In genomic region chr6:23491804-23492203, GRCm38 (mm10) we compare ENCODE assay signal across 8 mouse cellular contexts.
DNase-seq lines count a peak whose midpoint lies in the region; ATAC-seq and TF ChIP-seq lines count a peak whose summit lies in the region.

No protein-coding gene starts in this region.

- H3K36me3 ChIP-seq in limb, embryonic 15.5 days: no peaks in the 10 kb centered on the region
- H3K36me3 ChIP-seq in stomach, postnatal 0 days (ENCODE audit: control insufficient read depth, insufficient read depth, low read length): no peaks in the 10 kb centered on the region

- WGBS in limb, embryonic 15.5 days: 42% methylated on average over 7 of the region's 7 CpGs
- 26% methylated on average over 7 of the region's 7 CpGs for WGBS in stomach, postnatal 0 days

- H3K4me2 ChIP-seq in limb, embryonic 15.5 days: no peak overlapping the region
- no peak overlapping the region for H3K4me2 ChIP-seq in stomach, postnatal 0 days (replicated peaks; ENCODE audit: low read depth)

- no peak for TF ChIP-seq EP300 in stomach, postnatal 0 days (optimal IDR thresholded peaks at IDR 0.05)

- H3K4me1 ChIP-seq in limb, embryonic 15.5 days: no peaks in the 10 kb centered on the region
- no peaks in the 10 kb centered on the region for H3K4me1 ChIP-seq in stomach, postnatal 0 days (replicated peaks; ENCODE audit: control insufficient read depth, insufficient read depth)

- no peaks in the 10 kb centered on the region for H3K27me3 ChIP-seq in limb, embryonic 15.5 days
- no peaks in the 10 kb centered on the region for H3K27me3 ChIP-seq in stomach, postnatal 0 days (ENCODE audit: control insufficient read depth, insufficient read depth, low read length)

- no peak overlapping the region for H3K4me3 ChIP-seq in limb, embryonic 15.5 days
- no peak overlapping the region for H3K4me3 ChIP-seq in stomach, postnatal 0 days (ENCODE audit: low read depth, low read length)

- intact Hi-C loops in left cerebral cortex, postnatal 36 days (cut with DNase I): loop anchor here (10.0 kb wide), 4 partner anchors 393 to 1023 kb away; partner anchors contain the start of gene Iqub

- H3K9ac ChIP-seq in limb, embryonic 15.5 days: no peak overlapping the region
- H3K9ac ChIP-seq in stomach, postnatal 0 days (ENCODE audit: low read length): no peak overlapping the region

- H3K27ac ChIP-seq in limb, embryonic 15.5 days: no peak overlapping the region
- H3K27ac ChIP-seq in stomach, postnatal 0 days (replicated peaks): no peak overlapping the region

- H3K9me3 ChIP-seq in limb, embryonic 15.5 days: no peaks in the 10 kb centered on the region
- H3K9me3 ChIP-seq in stomach, postnatal 0 days (ENCODE audit: control insufficient read depth, low read length): no peaks in the 10 kb centered on the region

- peak; percentile 52; the same call in 1 of the 2 replicates for ATAC-seq in limb, embryonic 15.5 days (ENCODE audit: insufficient number of reproducible peaks, low FRiP score, low TSS enrichment, low read depth)
- ATAC-seq in stomach, postnatal 0 days (ENCODE audit: low FRiP score, low TSS enrichment): 0 out of 2 replicates have a peak, but pooled peaks have one; percentile 63
- no peak for ATAC-seq in activated CD4-positive, CD25-positive, alpha-beta regulatory T cell, adult 4 months

- DNase-seq in left cerebral cortex, adult 11 months (ENCODE audit: low spot score): peak; percentile 26
- no peak for DNase-seq in left cerebral cortex, postnatal 36 days (ENCODE audit: low spot score in 2 of 2)
- DNase-seq in cerebellum, adult 11-12 months: peak; percentile 57
- DNase-seq in frontal cortex, adult 2 months (ENCODE audit: extremely low spot score in 1 of 2, low spot score in 1 of 2): peak; percentile 8 to 62
- no peak for DNase-seq in stomach, postnatal 0 days (ENCODE audit: low spot score)
- no peak for DNase-seq in urinary bladder, postnatal 10 days (ENCODE audit: low spot score)

- TF ChIP-seq CTCF in stomach, postnatal 0 days (IDR thresholded peaks at IDR 0.05; ENCODE audit: low read depth): peak; percentile 89

Comparison
In these comparisons a context has a peak if more than half of its experiments do, and no peak if none do; other contexts are left out.
1. DNase-seq: peak in left cerebral cortex, adult 11 months (single experiment), cerebellum, adult 11-12 months (single experiment) and frontal cortex, adult 2 months (2 of 2); none in left cerebral cortex, postnatal 36 days (0 of 2), stomach, postnatal 0 days (single experiment) and urinary bladder, postnatal 10 days (single experiment).